ENCODE assay signal across 14 mouse cellular contexts in the genomic region with DNA sequence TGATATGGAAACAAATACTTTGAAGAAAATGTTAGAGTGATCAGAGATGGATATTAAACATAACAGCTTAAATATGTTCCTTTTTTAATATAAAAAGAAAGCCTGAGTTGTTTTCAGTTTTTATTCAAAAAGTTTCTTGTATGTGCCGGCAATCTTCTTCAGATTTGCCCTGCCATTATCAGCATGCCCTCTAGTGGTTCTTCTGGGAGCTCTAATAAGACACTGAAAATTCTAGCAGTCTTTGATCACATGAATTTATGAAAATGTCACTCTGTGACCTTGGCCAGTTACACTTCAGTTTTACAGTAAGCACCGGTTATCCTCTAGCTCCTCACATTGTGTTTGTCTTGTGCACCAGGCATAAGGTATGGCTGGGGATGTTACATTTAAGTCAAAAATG. TPM values are rescaled to one million over a fixed set of nuclear protein-coding genes. Genes with fewer than 3 reads are reported as not detected.
DNase-seq lines count a peak whose midpoint lies in the region; ATAC-seq and TF ChIP-seq lines count a peak whose summit lies in the region.
"Had no signal": no experiment of that assay in that cellular context is flagged by ENCODE, and none has a peak within 500 bp of the region (broad histone marks: within the 10 kb centered on the region; RNA-seq: fewer than 3 reads in every experiment).

No protein-coding gene starts in this region.

- H3K4me3 ChIP-seq in intestine, postnatal 0 days (ENCODE audit: low read depth, low read length) = no peak overlapping the region
- no peak overlapping the region for H3K4me3 ChIP-seq in intestine, embryonic 16.5 days (ENCODE audit: low read length)
- H3K4me3 ChIP-seq in heart, embryonic 12.5 days = no peak overlapping the region
- H3K4me3 ChIP-seq: embryonic facial prominence, embryonic 12.5 days; lung, embryonic 15.5 days; neural tube, embryonic 13.5 days had no signal

- WGBS in intestine, postnatal 0 days = 58% methylated on average over 2 of the region's 2 CpGs
- 58% methylated on average over 2 of the region's 2 CpGs for WGBS in intestine, embryonic 16.5 days
- WGBS in heart, embryonic 12.5 days = 64% methylated on average over 2 of the region's 2 CpGs

- no peak overlapping the region for H3K4me2 ChIP-seq in intestine, postnatal 0 days (replicated peaks; ENCODE audit: low read depth)
- no peak overlapping the region for H3K4me2 ChIP-seq in intestine, embryonic 16.5 days (ENCODE audit: low read depth, low read length)
- no peak overlapping the region for H3K4me2 ChIP-seq in heart, embryonic 12.5 days
- H3K4me2 ChIP-seq: embryonic facial prominence, embryonic 12.5 days; hindbrain, embryonic 14.5 days; lung, embryonic 15.5 days; neural tube, embryonic 13.5 days had no signal

- ATAC-seq in intestine, postnatal 0 days = no peak
- ATAC-seq in intestine, embryonic 16.5 days = no peak
- peak; percentile 73 for ATAC-seq in erythroblast, adult 5-6 weeks (replicated peaks; ENCODE audit: low FRiP score, poor library complexity, severe bottlenecking)
- ATAC-seq in heart, embryonic 12.5 days (ENCODE audit: insufficient number of reproducible peaks, low FRiP score) = no peak

- TF ChIP-seq CTCF in intestine, postnatal 0 days (IDR thresholded peaks at IDR 0.05; ENCODE audit: low read depth) = peak; percentile 66

- H3K9ac ChIP-seq in intestine, postnatal 0 days (ENCODE audit: low read depth, low read length) = no peak overlapping the region
- no peak overlapping the region for H3K9ac ChIP-seq in intestine, embryonic 16.5 days (ENCODE audit: low read depth, low read length)
- no peak overlapping the region for H3K9ac ChIP-seq in heart, embryonic 12.5 days
- H3K9ac ChIP-seq: embryonic facial prominence, embryonic 12.5 days; hindbrain, embryonic 14.5 days; lung, embryonic 15.5 days; neural tube, embryonic 13.5 days had no signal

- no peak overlapping the region for H3K27ac ChIP-seq in intestine, postnatal 0 days (ENCODE audit: low read depth, low read length)
- H3K27ac ChIP-seq in intestine, embryonic 16.5 days (ENCODE audit: low read length) = no peak overlapping the region
- no peak overlapping the region for H3K27ac ChIP-seq in heart, embryonic 12.5 days (ENCODE audit: poor library complexity, severe bottlenecking)
- H3K27ac ChIP-seq: embryonic facial prominence, embryonic 12.5 days; hindbrain, embryonic 14.5 days; lung, embryonic 15.5 days; neural tube, embryonic 13.5 days had no signal

- DNase-seq in adrenal gland, adult (ENCODE audit: inconsistent age in 2 of 2, low spot score in 1 of 2) = peak; percentile 6 to 71
- no peak for DNase-seq in adrenal gland, postnatal 4 days (ENCODE audit: low spot score in 2 of 2)
- peak; percentile 58 for DNase-seq in 3T3-L1 (ENCODE audit: low read depth, low spot score)
- no peak for DNase-seq in urinary bladder, postnatal 14 days (ENCODE audit: low spot score)
- DNase-seq: B cell, adult 2 months; gastrocnemius, postnatal 10 days had no signal

- no peaks in the 10 kb centered on the region for H3K36me3 ChIP-seq in intestine, postnatal 0 days (ENCODE audit: control insufficient read depth, insufficient read depth)
- H3K36me3 ChIP-seq in intestine, embryonic 16.5 days (ENCODE audit: control insufficient read depth, insufficient read depth, low read length) = no peaks in the 10 kb centered on the region
- no peaks in the 10 kb centered on the region for H3K36me3 ChIP-seq in heart, embryonic 12.5 days
- H3K36me3 ChIP-seq: embryonic facial prominence, embryonic 12.5 days; lung, embryonic 15.5 days; neural tube, embryonic 13.5 days had no signal

- H3K9me3 ChIP-seq in intestine, postnatal 0 days (ENCODE audit: control insufficient read depth) = no peaks in the 10 kb centered on the region
- no peaks in the 10 kb centered on the region for H3K9me3 ChIP-seq in intestine, embryonic 16.5 days (ENCODE audit: control insufficient read depth, low read length)
- H3K9me3 ChIP-seq in heart, embryonic 12.5 days (replicated peaks) = no peaks in the 10 kb centered on the region
- H3K9me3 ChIP-seq: embryonic facial prominence, embryonic 12.5 days; lung, embryonic 15.5 days; neural tube, embryonic 13.5 days had no signal

- no peaks in the 10 kb centered on the region for H3K27me3 ChIP-seq in intestine, postnatal 0 days (replicated peaks; ENCODE audit: control insufficient read depth, insufficient read depth, low read length)
- H3K27me3 ChIP-seq in intestine, embryonic 16.5 days (replicated peaks; ENCODE audit: control insufficient read depth, insufficient read depth, low read length) = no peaks in the 10 kb centered on the region
- H3K27me3 ChIP-seq in heart, embryonic 12.5 days (replicated peaks) = no peaks in the 10 kb centered on the region
- H3K27me3 ChIP-seq: embryonic facial prominence, embryonic 12.5 days; lung, embryonic 15.5 days; neural tube, embryonic 13.5 days had no signal

- no peaks in the 10 kb centered on the region for H3K4me1 ChIP-seq in intestine, postnatal 0 days (replicated peaks; ENCODE audit: control insufficient read depth, insufficient read depth, low read length)
- H3K4me1 ChIP-seq in intestine, embryonic 16.5 days (ENCODE audit: control insufficient read depth, insufficient read depth, low read length) = no peaks in the 10 kb centered on the region
- H3K4me1 ChIP-seq in heart, embryonic 12.5 days (replicated peaks) = no peaks in the 10 kb centered on the region
- H3K4me1 ChIP-seq: embryonic facial prominence, embryonic 12.5 days; lung, embryonic 15.5 days; neural tube, embryonic 13.5 days had no signal

RNA-seq across cellular contexts. Expression of a gene that starts 17.6 kb away (rescaled TPM):
- 10 to 100 TPM; 21.5 to 26.1 TPM for total RNA-seq in adrenal gland, postnatal 4 days (2021)
- 9.7 and 10.1 TPM in 2 replicates for polyA plus RNA-seq in intestine, postnatal 0 days (2015; fragmentation: Nextera tagmentation; extraction: Ambion mirVana)
- polyA plus RNA-seq in intestine, embryonic 16.5 days (2015; fragmentation: Nextera tagmentation; extraction: Ambion mirVana) = 0.50 and 0.65 TPM in 2 replicates
- total RNA-seq in erythroblast, adult 5-6 weeks (2015; ENCODE audit: low replicate concordance) = 6.5 and 14.6 TPM in 2 replicates
- total RNA-seq in erythroblast, adult 5-6 weeks (2017; ENCODE audit: low replicate concordance) = 4.9 and 5.4 TPM in 2 replicates
- polyA plus RNA-seq in heart, embryonic 12.5 days (2016; fragmentation: Nextera tagmentation; extraction: Ambion mirVana) = 6.9 and 7.2 TPM in 2 replicates

Comparison
In these comparisons a context has a peak if more than half of its experiments do, and no peak if none do; other contexts are left out.
1. DNase-seq: peak in adrenal gland, adult (2 of 2) and 3T3-L1 (single experiment); none in adrenal gland, postnatal 4 days (0 of 2) and urinary bladder, postnatal 14 days (single experiment).